Mouse (Mus musculus) lung, postnatal 0 days (tissue): ENCODE measurements at regions not wholly inside any gene's neighbourhood (a gene's known extent, or its start where the extent isn't known, plus 50 kb on each side); places are given as distances from the start of the nearest gene placed in this dataset.

ENCODE experiments used
- CTCF ChIP-seq: IDR thresholded peaks from 2 replicates; pipeline ENCODE4 v1.5.1; 2016; ENCODE audit warnings: antibody characterized with exemption, mild to moderate bottlenecking
- EP300 ChIP-seq: IDR thresholded peaks from 2 replicates; pipeline ENCODE4 v1.6.1; 2016; ENCODE audit warnings: antibody characterized with exemption, mild to moderate bottlenecking, control low read depth

GRCm38 (mm10) chr9:116373396-116373795 lies 198.2 kb upstream of the Tgfbr2 start:
- no peak for TF ChIP-seq EP300
- TF ChIP-seq CTCF: no peak
